Mouse (Mus musculus) spleen, adult 2 months (tissue): ENCODE results near the gene Fads1.

Experiments used
- CTCF ChIP-seq: fragments of 200-500 bp; IDR thresholded peaks from 2 replicates; pipeline ENCODE4 v1.5.1; 2011; ENCODE audit warnings: mild to moderate bottlenecking, inconsistent platforms; ENCODE audit not compliant: insufficient read depth, insufficient read length, insufficient replicate concordance; ENCODE audit errors: extremely low read depth
- POLR2A ChIP-seq: fragments of 200-500 bp; IDR thresholded peaks from 2 replicates; pipeline ENCODE4 v1.6.1; 2011; ENCODE audit warnings: low read depth, low read length, inconsistent platforms

DNA sequence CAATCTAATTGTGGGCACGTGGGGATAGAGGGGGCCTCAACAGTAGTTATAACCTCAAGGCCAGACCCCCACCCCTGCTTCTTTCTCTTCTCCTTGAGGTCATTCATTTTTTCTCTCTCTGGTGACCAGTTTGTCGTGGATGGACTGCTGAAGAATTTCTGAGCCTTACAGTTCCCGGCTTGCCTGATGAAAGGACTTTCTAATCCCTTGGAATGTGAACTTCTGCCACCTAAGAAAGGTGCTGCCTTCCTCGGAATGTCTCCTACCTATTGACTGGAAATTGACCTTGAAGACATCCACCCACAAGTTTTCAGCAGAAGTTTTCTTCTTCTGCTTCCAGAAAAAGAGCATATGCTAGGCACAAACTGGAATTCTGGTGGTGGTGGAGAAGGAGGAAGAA lies 38.2 kb upstream of the Fads1 start:
- TF ChIP-seq POLR2A (no peak), CTCF (no peak)
